Mouse (Mus musculus): ENCODE results near the gene Amh.

Gene Amh

DNA sequence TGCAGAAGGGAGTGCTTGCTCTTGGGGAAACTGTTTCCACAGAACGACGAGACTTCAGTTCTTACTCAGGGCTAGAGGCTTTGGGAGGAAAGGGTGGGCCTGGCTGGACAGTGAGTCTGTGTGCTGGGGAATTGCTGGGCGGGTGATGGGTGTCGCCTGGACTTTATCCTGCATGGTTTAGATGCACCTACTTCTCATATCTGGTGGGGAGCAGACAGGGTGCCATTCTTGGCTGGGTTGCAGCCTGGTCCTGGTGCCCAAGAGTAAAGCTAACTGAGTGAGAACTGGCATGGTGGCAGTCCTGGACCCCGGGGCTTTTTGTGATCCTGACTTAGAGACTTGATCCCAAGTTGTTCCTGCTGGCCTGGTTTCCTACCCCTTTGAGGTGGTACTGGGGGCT, 51.9 kb downstream of the Amh start:
- no peak for DNase-seq (ENCODE audit: low spot score in 2 of 2)
